Mouse (Mus musculus) stomach, postnatal 0 days (tissue): Measurements from ENCODE around the gene Slamf7. TPM values are rescaled to one million over a fixed set of nuclear protein-coding genes. Genes with fewer than 3 reads are reported as not detected.

Experiments
- ATAC-seq: fragments of 200-750 bp; cut with Nextera tagmentation; 2 replicates; pipeline ENCODE4 v1.8.0; 2017; ENCODE audit not compliant: low FRiP score, low TSS enrichment
- DNase-seq: peaks from one replicate; pipeline ENCODE4 v3.0.0-alpha.2; 2016; ENCODE audit warnings: low spot score
- H3K27ac ChIP-seq: fragments of 300-500 bp; sonication (generic); replicated peaks from 2 replicates; pipeline ENCODE4 v1.5.1; 2014; ENCODE audit warnings: mild to moderate bottlenecking, control low read depth
- H3K27me3 ChIP-seq: fragments of 300-500 bp; sonication (generic); 2 replicates; pipeline ENCODE4 v1.6.1; 2014; ENCODE audit warnings: low read length; ENCODE audit not compliant: control insufficient read depth, insufficient read depth
- H3K36me3 ChIP-seq: fragments of 300-500 bp; sonication (generic); 2 replicates; pipeline ENCODE4 v1.6.1; 2014; ENCODE audit warnings: low read length, mixed read lengths; ENCODE audit not compliant: control insufficient read depth, insufficient read depth
- H3K4me1 ChIP-seq: fragments of 300-500 bp; sonication (generic); replicated peaks from 2 replicates; pipeline ENCODE4 v1.6.1; 2014; ENCODE audit warnings: antibody characterized with exemption; ENCODE audit not compliant: control insufficient read depth, insufficient read depth
- H3K4me2 ChIP-seq: fragments of 300-500 bp; sonication (generic); replicated peaks from 2 replicates; pipeline ENCODE4 v1.6.1; 2014; ENCODE audit warnings: low read depth, mild to moderate bottlenecking, control low read depth, moderate library complexity
- H3K4me3 ChIP-seq: fragments of 300-500 bp; sonication (generic); 2 replicates; pipeline ENCODE4 v1.5.1; 2014; ENCODE audit warnings: low read depth, low read length, control low read depth
- H3K9ac ChIP-seq: fragments of 300-500 bp; sonication (generic); 2 replicates; pipeline ENCODE4 v1.6.1; 2014; ENCODE audit warnings: mild to moderate bottlenecking, low read length, control low read depth, mixed read lengths
- H3K9me3 ChIP-seq: fragments of 300-500 bp; sonication (generic); 2 replicates; pipeline ENCODE4 v1.6.1; 2016; ENCODE audit warnings: low read length; ENCODE audit not compliant: control insufficient read depth
- CTCF ChIP-seq: IDR thresholded peaks from 2 replicates; pipeline ENCODE4 v1.5.1; 2016; ENCODE audit warnings: antibody characterized with exemption, low read depth, mild to moderate bottlenecking, moderate library complexity
- EP300 ChIP-seq: optimal IDR thresholded peaks from 2 replicates; pipeline ENCODE3; 2016; ENCODE audit warnings: antibody characterized with exemption
- WGBS: fragments of 180-500 bp; shearing (Covaris S2); extraction: QIAGEN DNeasy Blood & Tissue Kit; methylation state at CpG from one replicate; pipeline ENCODE4 v1.1.7; 2014; 5-methylcytosine and 5-hydroxymethylcytosine counted together
- polyA plus RNA-seq: library from polyadenylated mRNA; unstranded; fragments of >200 nt; fragmentation: Nextera tagmentation; extraction: Ambion mirVana; gene quantifications from 2 replicates; pipeline ENCODE4 v1.2.1, GENCODE M21; 2015

Slamf7 gene
- polyA plus RNA-seq, 1 experiment from 2014 or later = 0.38 TPM

- TF ChIP-seq EP300 = no peak
- no peak for TF ChIP-seq CTCF
- ATAC-seq = no peak
- no peaks in the 10 kb centered on the region for H3K4me1 ChIP-seq
- H3K9me3 ChIP-seq = no peaks in the 10 kb centered on the region
- H3K4me2 ChIP-seq = no peak overlapping the region
- no peaks in the 10 kb centered on the region for H3K27me3 ChIP-seq
- DNase-seq = no peak
- no peak overlapping the region for H3K27ac ChIP-seq
- no peak overlapping the region for H3K9ac ChIP-seq
- H3K4me3 ChIP-seq = no peak overlapping the region
- H3K36me3 ChIP-seq = no peaks in the 10 kb centered on the region
- WGBS = 43% methylated on average over 6 of the region's 6 CpGs
These were observed 17.1 kb downstream of the Slamf7 start for GRCm38 (mm10) chr1:171635696-171636095.

GRCm38 (mm10) chr1:171631447-171631846, 21.4 kb downstream of the Slamf7 start:
- no peak for ATAC-seq
- Histone ChIP-seq H3K27me3 (no peaks in the 10 kb centered on the region), H3K4me3 (no peak overlapping the region), H3K36me3 (no peaks in the 10 kb centered on the region), H3K4me1 (no peaks in the 10 kb centered on the region), H3K27ac (no peak overlapping the region), H3K9me3 (no peaks in the 10 kb centered on the region), H3K9ac (no peak overlapping the region), H3K4me2 (no peak overlapping the region)
- no peak for DNase-seq
- no peak for TF ChIP-seq CTCF
- 46% methylated on average over 2 of the region's 2 CpGs for WGBS

- ATAC-seq = no peak
These were observed 21.9 kb downstream of the Slamf7 start for GRCm38 (mm10) chr1:171630912-171631311.

GRCm38 (mm10) chr1:171630041-171630440, 22.8 kb downstream of the Slamf7 start:
- no peak for ATAC-seq
- Histone ChIP-seq H3K9ac (no peak overlapping the region), H3K36me3 (no peaks in the 10 kb centered on the region), H3K27me3 (no peaks in the 10 kb centered on the region), H3K9me3 (no peaks in the 10 kb centered on the region), H3K4me3 (no peak overlapping the region), H3K27ac (no peak overlapping the region), H3K4me1 (no peaks in the 10 kb centered on the region), H3K4me2 (no peak overlapping the region)
- 62% methylated on average over 7 of the region's 7 CpGs for WGBS
- DNase-seq = no peak
- TF ChIP-seq CTCF (no peak), EP300 (no peak)

More at GRCm38 (mm10) chr1:171630912-171631311, 21.9 kb downstream of the Slamf7 start:
- TF ChIP-seq CTCF (no peak), EP300 (no peak)
- Histone ChIP-seq H3K4me2 (no peak overlapping the region), H3K9ac (no peak overlapping the region), H3K27me3 (no peaks in the 10 kb centered on the region), H3K4me1 (no peaks in the 10 kb centered on the region), H3K9me3 (no peaks in the 10 kb centered on the region), H3K4me3 (no peak overlapping the region), H3K27ac (no peak overlapping the region), H3K36me3 (no peaks in the 10 kb centered on the region)
- 58% methylated on average over 4 of the region's 4 CpGs for WGBS
- DNase-seq = no peak

- DNase-seq (no peak), ATAC-seq (no peak)
- H3K36me3 ChIP-seq = no peaks in the 10 kb centered on the region
- no peak overlapping the region for H3K9ac ChIP-seq
- TF ChIP-seq CTCF (no peak), EP300 (no peak)
- no peak overlapping the region for H3K4me2 ChIP-seq
- H3K4me3 ChIP-seq = no peak overlapping the region
- H3K27me3 ChIP-seq = no peaks in the 10 kb centered on the region
- H3K4me1 ChIP-seq = no peaks in the 10 kb centered on the region
- WGBS = 73% methylated on average over 6 of the region's 6 CpGs
- H3K9me3 ChIP-seq = no peaks in the 10 kb centered on the region
- no peak overlapping the region for H3K27ac ChIP-seq
These were observed 23.7 kb downstream of the Slamf7 start for GRCm38 (mm10) chr1:171629168-171629567.

GRCm38 (mm10) chr1:171627801-171628200, 25.0 kb downstream of the Slamf7 start:
- ATAC-seq (no peak), DNase-seq (no peak)
- H3K4me3 ChIP-seq = no peak overlapping the region
- no peaks in the 10 kb centered on the region for H3K4me1 ChIP-seq
- no peaks in the 10 kb centered on the region for H3K9me3 ChIP-seq
- no peak overlapping the region for H3K27ac ChIP-seq
- H3K27me3 ChIP-seq = no peaks in the 10 kb centered on the region
- 78% methylated on average over 3 of the region's 3 CpGs for WGBS
- H3K36me3 ChIP-seq = no peaks in the 10 kb centered on the region
- H3K9ac ChIP-seq = no peak overlapping the region
- TF ChIP-seq CTCF = no peak
- TF ChIP-seq EP300 = no peak
- H3K4me2 ChIP-seq = no peak overlapping the region
